Comparison of ENCODE assay signal across 13 mouse cellular contexts in genomic region chr6:140535504-140535903, GRCm38 (mm10).
DNase-seq lines count a peak whose midpoint lies in the region; ATAC-seq and TF ChIP-seq lines count a peak whose summit lies in the region.
"Had no signal": no experiment of that assay in that cellular context is flagged by ENCODE, and none has a peak within 500 bp of the region (broad histone marks: within the 10 kb centered on the region; RNA-seq: fewer than 3 reads in every experiment).

No protein-coding gene starts in this region.

- H3K9ac ChIP-seq in hindbrain, embryonic 16.5 days (ENCODE audit: low read depth, low read length), result no peak overlapping the region
- no peak overlapping the region for H3K9ac ChIP-seq in hindbrain, embryonic 12.5 days
- H3K9ac ChIP-seq in intestine, postnatal 0 days (ENCODE audit: low read depth, low read length), result no peak overlapping the region
- no peak overlapping the region for H3K9ac ChIP-seq in liver, embryonic 12.5 days
- H3K9ac ChIP-seq: embryonic facial prominence, embryonic 12.5 days had no signal

- CTCF ChIA-PET in Patski (lab: Charles Lee), result interaction anchor here (1.8 to 2.6 kb wide), 4 partner anchors 8 to 26 kb away, joined by 5 to 10 read pairs (median 8); no protein-coding TSS in a partner anchor

- peak; percentile 72 to 84 for DNase-seq in adrenal gland, adult (ENCODE audit: inconsistent age in 2 of 2, low spot score in 1 of 2)
- DNase-seq in adrenal gland, adult 18-20 months (ENCODE audit: low spot score in 2 of 2), result no peak
- DNase-seq in Patski (ENCODE audit: low read depth, low spot score), result no peak
- DNase-seq in cerebellum, adult 11-12 months, result no peak
- DNase-seq: cerebellum, adult 2 months; gastrocnemius, postnatal 25 days; kidney, adult 11 months had no signal

- no peaks in the 10 kb centered on the region for H3K4me1 ChIP-seq in hindbrain, embryonic 16.5 days (ENCODE audit: control insufficient read depth, insufficient read depth, low read depth, low read length)
- H3K4me1 ChIP-seq in hindbrain, embryonic 12.5 days, result no peaks in the 10 kb centered on the region
- no peaks in the 10 kb centered on the region for H3K4me1 ChIP-seq in intestine, postnatal 0 days (replicated peaks; ENCODE audit: control insufficient read depth, insufficient read depth, low read length)
- no peaks in the 10 kb centered on the region for H3K4me1 ChIP-seq in liver, embryonic 12.5 days
- H3K4me1 ChIP-seq: embryonic facial prominence, embryonic 12.5 days had no signal

- H3K27me3 ChIP-seq in hindbrain, embryonic 16.5 days (replicated peaks; ENCODE audit: control insufficient read depth, insufficient read depth, low read length), result no peaks in the 10 kb centered on the region
- H3K27me3 ChIP-seq in hindbrain, embryonic 12.5 days, result no peaks in the 10 kb centered on the region
- no peaks in the 10 kb centered on the region for H3K27me3 ChIP-seq in Patski
- no peaks in the 10 kb centered on the region for H3K27me3 ChIP-seq in intestine, postnatal 0 days (replicated peaks; ENCODE audit: control insufficient read depth, insufficient read depth, low read length)
- H3K27me3 ChIP-seq in liver, embryonic 12.5 days (replicated peaks), result no peaks in the 10 kb centered on the region
- H3K27me3 ChIP-seq: embryonic facial prominence, embryonic 12.5 days had no signal

- ATAC-seq in hindbrain, embryonic 16.5 days, result peak; percentile 48; the same call in 1 of the 2 replicates
- ATAC-seq in hindbrain, embryonic 12.5 days (ENCODE audit: low FRiP score), result no peak; the same call in 1 of the 2 replicates
- peak; percentile 31 for ATAC-seq in Patski
- ATAC-seq in intestine, postnatal 0 days, result 0 out of 2 replicates have a peak, but pooled peaks have one; percentile 4
- no peak for ATAC-seq in liver, embryonic 12.5 days

- H3K4me2 ChIP-seq in hindbrain, embryonic 16.5 days (ENCODE audit: low read length), result no peak overlapping the region
- no peak overlapping the region for H3K4me2 ChIP-seq in hindbrain, embryonic 12.5 days (replicated peaks)
- no peak overlapping the region for H3K4me2 ChIP-seq in intestine, postnatal 0 days (replicated peaks; ENCODE audit: low read depth)
- no peak overlapping the region for H3K4me2 ChIP-seq in liver, embryonic 12.5 days
- H3K4me2 ChIP-seq: embryonic facial prominence, embryonic 12.5 days; liver, embryonic 11.5 days had no signal

- WGBS in hindbrain, embryonic 16.5 days, result 69% methylated on average over 8 of the region's 8 CpGs
- 79% methylated on average over 8 of the region's 8 CpGs for WGBS in hindbrain, embryonic 12.5 days
- 72% methylated on average over 8 of the region's 8 CpGs for WGBS in intestine, postnatal 0 days
- 74% methylated on average over 8 of the region's 8 CpGs for WGBS in liver, embryonic 12.5 days (ENCODE audit: insufficient replicate concordance)

- no peaks in the 10 kb centered on the region for H3K9me3 ChIP-seq in hindbrain, embryonic 16.5 days (ENCODE audit: control insufficient read depth, low read length)
- H3K9me3 ChIP-seq in hindbrain, embryonic 12.5 days (replicated peaks), result no peaks in the 10 kb centered on the region
- no peaks in the 10 kb centered on the region for H3K9me3 ChIP-seq in intestine, postnatal 0 days (ENCODE audit: control insufficient read depth)
- no peaks in the 10 kb centered on the region for H3K9me3 ChIP-seq in liver, embryonic 12.5 days (replicated peaks)
- H3K9me3 ChIP-seq: embryonic facial prominence, embryonic 12.5 days had no signal

- in situ Hi-C loops in Patski (cut with MboI; ENCODE audit: low pct_unique_long_range_greater_than_20kb), result no loop called here

- H3K27ac ChIP-seq in hindbrain, embryonic 16.5 days (ENCODE audit: low read depth, low read length), result no peak overlapping the region
- no peak overlapping the region for H3K27ac ChIP-seq in hindbrain, embryonic 12.5 days
- H3K27ac ChIP-seq in intestine, postnatal 0 days (ENCODE audit: low read depth, low read length), result no peak overlapping the region
- no peak overlapping the region for H3K27ac ChIP-seq in liver, embryonic 12.5 days
- H3K27ac ChIP-seq: embryonic facial prominence, embryonic 12.5 days had no signal

- no peak for TF ChIP-seq CTCF in Patski (IDR thresholded peaks at IDR 0.05)
- TF ChIP-seq CTCF in intestine, postnatal 0 days (IDR thresholded peaks at IDR 0.05; ENCODE audit: low read depth), result no peak

- POLR2A ChIA-PET in Patski (lab: Charles Lee), result interaction anchor here (0.8 kb wide), 1 partner anchor 16 kb away, joined by 3 read pairs; no protein-coding TSS in a partner anchor

- H3K4me3 ChIP-seq in hindbrain, embryonic 16.5 days (ENCODE audit: low read length), result no peak overlapping the region
- H3K4me3 ChIP-seq in hindbrain, embryonic 12.5 days, result no peak overlapping the region
- H3K4me3 ChIP-seq in intestine, postnatal 0 days (ENCODE audit: low read depth, low read length), result no peak overlapping the region
- no peak overlapping the region for H3K4me3 ChIP-seq in liver, embryonic 12.5 days
- H3K4me3 ChIP-seq: embryonic facial prominence, embryonic 12.5 days had no signal

- peaks cover 12% of the 10 kb centered on the region for H3K36me3 ChIP-seq in hindbrain, embryonic 16.5 days (ENCODE audit: control insufficient read depth, insufficient read depth, low read length)
- H3K36me3 ChIP-seq in hindbrain, embryonic 12.5 days, result peaks cover 53% of the 10 kb centered on the region
- H3K36me3 ChIP-seq in intestine, postnatal 0 days (ENCODE audit: control insufficient read depth, insufficient read depth), result peaks cover 29% of the 10 kb centered on the region
- H3K36me3 ChIP-seq in liver, embryonic 12.5 days, result peaks cover 26% of the 10 kb centered on the region

Comparison
In these comparisons a context has a peak if more than half of its experiments do, and no peak if none do; other contexts are left out.
1. DNase-seq: peak in adrenal gland, adult (2 of 2); none in adrenal gland, adult 18-20 months (0 of 2), Patski (single experiment) and cerebellum, adult 11-12 months (single experiment).
2. ATAC-seq: peak in hindbrain, embryonic 16.5 days (single experiment), Patski (single experiment) and intestine, postnatal 0 days (single experiment); none in hindbrain, embryonic 12.5 days (single experiment) and liver, embryonic 12.5 days (single experiment).